Mouse (Mus musculus) forebrain, embryonic 10.5 days (tissue): ENCODE data around the gene Gsta2. TPM values are rescaled to one million over a fixed set of nuclear protein-coding genes. Genes with fewer than 3 reads are reported as not detected.

Experiments
- DNase-seq: peaks from one replicate; pipeline ENCODE4 v3.0.0-alpha.2; 2017; ENCODE audit warnings: low spot score; ENCODE audit errors: extremely low spot score
- H3K27ac ChIP-seq: fragments of 300-500 bp; sonication (generic); 2 replicates; pipeline ENCODE4 v1.5.1; 2016; ENCODE audit warnings: mild to moderate bottlenecking
- H3K27me3 ChIP-seq: fragments of 300-500 bp; sonication (generic); 2 replicates; pipeline ENCODE4 v1.6.1; 2016; ENCODE audit warnings: mild to moderate bottlenecking; ENCODE audit not compliant: poor library complexity, severe bottlenecking
- H3K36me3 ChIP-seq: fragments of 300-500 bp; sonication (generic); replicated peaks from 2 replicates; pipeline ENCODE4 v1.6.1; 2016; ENCODE audit warnings: mild to moderate bottlenecking, moderate library complexity
- H3K4me1 ChIP-seq: fragments of 300-500 bp; sonication (generic); 2 replicates; pipeline ENCODE4 v1.6.1; 2016
- H3K4me3 ChIP-seq: fragments of 300-500 bp; sonication (generic); 2 replicates; pipeline ENCODE4 v1.5.1; 2016; ENCODE audit warnings: mild to moderate bottlenecking, moderate library complexity
- H3K9me3 ChIP-seq: fragments of 300-500 bp; sonication (generic); 2 replicates; pipeline ENCODE4 v1.6.1; 2016; ENCODE audit warnings: mild to moderate bottlenecking, moderate library complexity
- WGBS: fragments of 180-500 bp; shearing (Covaris S2); methylation state at CpG from one replicate; pipeline ENCODE4 v1.1.7; 2016; 5-methylcytosine and 5-hydroxymethylcytosine counted together
- polyA plus RNA-seq: library from polyadenylated mRNA; unstranded; fragments of >200 nt; fragmentation: Nextera tagmentation; extraction: Ambion mirVana; gene quantifications from 2 replicates; pipeline ENCODE4 v1.2.1, GENCODE M21; 2016

Gene Gsta2
- not detected in 2 replicates for polyA plus RNA-seq

GRCm38 (mm10) chr9:78355611-78356010 is at the start of gene Gsta2:
TSS of gene Gsta2 (minus strand) at chr9:78355788.
- no peak within 1 kb of the TSS for H3K27ac ChIP-seq
- no peak for DNase-seq
- 91% methylated on average over 8 of the region's 8 CpGs for WGBS
- no peaks in the 10 kb centered on the region for H3K36me3 ChIP-seq
- H3K4me3 ChIP-seq: no peak within 1 kb of the TSS
- H3K4me1 ChIP-seq: no peaks in the 10 kb centered on the region
- H3K27me3 ChIP-seq: no peaks in the 10 kb centered on the region
- no peaks in the 10 kb centered on the region for H3K9me3 ChIP-seq

- H3K36me3 ChIP-seq: no peaks in the 10 kb centered on the region
- no peaks in the 10 kb centered on the region for H3K4me1 ChIP-seq
- peaks cover 27% of the 10 kb centered on the region for H3K27me3 ChIP-seq
- WGBS: 92% methylated on average over 7 of the region's 7 CpGs
- no peaks in the 10 kb centered on the region for H3K9me3 ChIP-seq
- H3K4me3 ChIP-seq: no peak overlapping the region
- H3K27ac ChIP-seq: no peak overlapping the region
- DNase-seq: no peak
Measured at GRCm38 (mm10) chr9:78401596-78401995, 46.0 kb upstream of the Gsta2 start.

GRCm38 (mm10) chr9:78400570-78400969 is 45.0 kb upstream of the Gsta2 start:
- peaks cover 37% of the 10 kb centered on the region for H3K27me3 ChIP-seq
- no peak overlapping the region for H3K4me3 ChIP-seq
- 88% methylated on average over 5 of the region's 5 CpGs for WGBS
- no peaks in the 10 kb centered on the region for H3K36me3 ChIP-seq
- H3K9me3 ChIP-seq: no peaks in the 10 kb centered on the region
- no peak overlapping the region for H3K27ac ChIP-seq
- DNase-seq: no peak
- H3K4me1 ChIP-seq: peaks cover 7% of the 10 kb centered on the region

- Histone ChIP-seq H3K36me3 (no peaks in the 10 kb centered on the region), H3K4me1 (peaks cover 10% of the 10 kb centered on the region), H3K27ac (no peak overlapping the region), H3K4me3 (no peak overlapping the region), H3K9me3 (no peaks in the 10 kb centered on the region), H3K27me3 (peaks cover 74% of the 10 kb centered on the region)
- DNase-seq: no peak
- WGBS: 73% methylated on average over 9 of the region's 9 CpGs
Measured at GRCm38 (mm10) chr9:78396517-78396916, 40.9 kb upstream of the Gsta2 start.

GRCm38 (mm10) chr9:78395630-78396351 is 40.2 kb upstream of the Gsta2 start, which contains the start of gene Ddx43:
TSS of gene Ddx43 (plus strand) at chr9:78395777.
- WGBS: 4% methylated on average over 93 of the region's 93 CpGs
- Histone ChIP-seq H3K4me1 (peaks cover 10% of the 10 kb centered on the region), H3K36me3 (no peaks in the 10 kb centered on the region), H3K4me3 (peak within 1 kb of the TSS; percentile 49), H3K27ac (peak within 1 kb of the TSS; percentile 48; the same call in 1 of the 2 replicates), H3K27me3 (peaks cover 74% of the 10 kb centered on the region), H3K9me3 (no peaks in the 10 kb centered on the region)
- DNase-seq: peak; percentile 71

- H3K27me3 ChIP-seq: peaks cover 74% of the 10 kb centered on the region
- no peak for DNase-seq
- H3K9me3 ChIP-seq: no peaks in the 10 kb centered on the region
- no peak overlapping the region for H3K27ac ChIP-seq
- 36% methylated on average over 11 of the region's 11 CpGs for WGBS
- no peaks in the 10 kb centered on the region for H3K36me3 ChIP-seq
- H3K4me1 ChIP-seq: peaks cover 10% of the 10 kb centered on the region
- H3K4me3 ChIP-seq: peak overlapping the region; percentile 49
Measured at GRCm38 (mm10) chr9:78395244-78395629, 39.6 kb upstream of the Gsta2 start.

GRCm38 (mm10) chr9:78394602-78395001 is 39.0 kb upstream of the Gsta2 start:
- peaks cover 10% of the 10 kb centered on the region for H3K4me1 ChIP-seq
- 75% methylated on average over 7 of the region's 7 CpGs for WGBS
- H3K27me3 ChIP-seq: peaks cover 74% of the 10 kb centered on the region
- H3K36me3 ChIP-seq: no peaks in the 10 kb centered on the region
- no peak for DNase-seq
- no peaks in the 10 kb centered on the region for H3K9me3 ChIP-seq
- no peak overlapping the region for H3K27ac ChIP-seq
- H3K4me3 ChIP-seq: no peak overlapping the region

GRCm38 (mm10) chr9:78393741-78394140 is 38.2 kb upstream of the Gsta2 start:
- no peak for DNase-seq
- Histone ChIP-seq H3K27me3 (peaks cover 66% of the 10 kb centered on the region), H3K36me3 (no peaks in the 10 kb centered on the region), H3K27ac (no peak overlapping the region), H3K4me1 (peaks cover 10% of the 10 kb centered on the region), H3K9me3 (no peaks in the 10 kb centered on the region), H3K4me3 (no peak overlapping the region)
- 84% methylated on average over 10 of the region's 10 CpGs for WGBS

- 65% methylated on average over 5 of the region's 5 CpGs for WGBS
Measured at GRCm38 (mm10) chr9:78389981-78390380, 34.4 kb upstream of the Gsta2 start.

GRCm38 (mm10) chr9:78386947-78387346 is 31.4 kb upstream of the Gsta2 start:
- Histone ChIP-seq H3K4me3 (no peak overlapping the region), H3K4me1 (no peaks in the 10 kb centered on the region), H3K9me3 (no peaks in the 10 kb centered on the region), H3K27ac (no peak overlapping the region), H3K36me3 (no peaks in the 10 kb centered on the region), H3K27me3 (peaks cover 1% of the 10 kb centered on the region; the same call in 1 of the 2 replicates)
- DNase-seq: no peak
- WGBS: 89% methylated on average over 7 of the region's 7 CpGs

More at GRCm38 (mm10) chr9:78389981-78390380, 34.4 kb upstream of the Gsta2 start:
- H3K9me3 ChIP-seq: no peaks in the 10 kb centered on the region
- no peak overlapping the region for H3K4me3 ChIP-seq
- peaks cover 31% of the 10 kb centered on the region for H3K27me3 ChIP-seq
- no peaks in the 10 kb centered on the region for H3K4me1 ChIP-seq
- no peak overlapping the region for H3K27ac ChIP-seq
- no peak for DNase-seq
- no peaks in the 10 kb centered on the region for H3K36me3 ChIP-seq

GRCm38 (mm10) chr9:78385893-78386292 is 30.3 kb upstream of the Gsta2 start:
- Histone ChIP-seq H3K27ac (no peak overlapping the region), H3K36me3 (no peaks in the 10 kb centered on the region), H3K4me1 (no peaks in the 10 kb centered on the region), H3K9me3 (no peaks in the 10 kb centered on the region), H3K4me3 (no peak overlapping the region), H3K27me3 (no peaks in the 10 kb centered on the region)
- no peak for DNase-seq
- 48% methylated on average over 3 of the region's 3 CpGs for WGBS

GRCm38 (mm10) chr9:78378113-78378785 is 22.7 kb upstream of the Gsta2 start, which contains the start of gene Ooep:
TSS of gene Ooep (minus strand) at chr9:78378725.
- 3% methylated on average over 23 of the region's 23 CpGs for WGBS
- Histone ChIP-seq H3K4me3 (peak within 1 kb of the TSS; percentile 51), H3K27ac (peak within 1 kb of the TSS; percentile 73), H3K27me3 (peaks cover 34% of the 10 kb centered on the region), H3K36me3 (no peaks in the 10 kb centered on the region), H3K9me3 (no peaks in the 10 kb centered on the region), H3K4me1 (peaks cover 19% of the 10 kb centered on the region)
- peak; percentile 49 for DNase-seq

- Histone ChIP-seq H3K36me3 (no peaks in the 10 kb centered on the region), H3K4me1 (peaks cover 19% of the 10 kb centered on the region), H3K27me3 (peaks cover 34% of the 10 kb centered on the region), H3K4me3 (peak overlapping the region; percentile 51), H3K9me3 (no peaks in the 10 kb centered on the region), H3K27ac (peak overlapping the region; percentile 73; the same call in 1 of the 2 replicates)
- WGBS: 18% methylated on average over 8 of the region's 8 CpGs
- no peak for DNase-seq
Measured at GRCm38 (mm10) chr9:78377546-78377945, 22.0 kb upstream of the Gsta2 start.
